Mouse (Mus musculus): ENCODE measurements around the gene Rap1gap2. TPM values are rescaled to one million over a fixed set of nuclear protein-coding genes. Genes with fewer than 3 reads are reported as not detected.
A peak's percentile ranks its signal among the peaks of the same experiment; 100 is the strongest.
"Not testable (repeated sequence)": the region's sequence is repeated elsewhere in the genome, so short reads cannot be mapped to it uniquely, and the experiment has no call there.

Gene Rap1gap2
- total RNA-seq, 4 experiments from 2014 or later: 74.3 to 93.7 (median 83.1) TPM

GRCm38 (mm10) chr11:74621974-74622669 is 11.4 kb upstream of the Rap1gap2 start:
- no peak for DNase-seq (ENCODE audit: low spot score)

GRCm38 (mm10) chr11:74619956-74620300 is 9.2 kb upstream of the Rap1gap2 start:
- DNase-seq (ENCODE audit: low spot score): no peak

GRCm38 (mm10) chr11:74619201-74619955 is 8.7 kb upstream of the Rap1gap2 start, which contains the start of gene Ccdc92b:
Gene Ccdc92b (plus strand): TSS chr11:74619605.
- peak; percentile 20 for DNase-seq (ENCODE audit: low spot score)

- DNase-seq (ENCODE audit: low spot score): no peak
Measured at GRCm38 (mm10) chr11:74615571-74615970, 4.9 kb upstream of the Rap1gap2 start.

GRCm38 (mm10) chr11:74613428-74613827 is 2.7 kb upstream of the Rap1gap2 start:
- no peak for DNase-seq (ENCODE audit: low spot score)

- no peak for DNase-seq (ENCODE audit: low spot score)
Measured at GRCm38 (mm10) chr11:74611437-74611836, 722 bp upstream of the Rap1gap2 start.

- DNase-seq (ENCODE audit: low spot score): no peak
Measured at GRCm38 (mm10) chr11:74610068-74610467, 647 bp downstream of the Rap1gap2 start.

- no peak for DNase-seq (ENCODE audit: low spot score)
Measured at GRCm38 (mm10) chr11:74602286-74602685, 8.4 kb downstream of the Rap1gap2 start.

- no peak for DNase-seq (ENCODE audit: low spot score)
Measured at GRCm38 (mm10) chr11:74597990-74598337, 12.8 kb downstream of the Rap1gap2 start.

GRCm38 (mm10) chr11:74597283-74597989 is 13.3 kb downstream of the Rap1gap2 start:
- DNase-seq (ENCODE audit: low spot score): no peak

- peak; percentile 6 for DNase-seq (ENCODE audit: low spot score)
Measured at GRCm38 (mm10) chr11:74592246-74592645, 18.5 kb downstream of the Rap1gap2 start.

GRCm38 (mm10) chr11:74590691-74591090 is 20.0 kb downstream of the Rap1gap2 start:
- DNase-seq (ENCODE audit: low spot score): no peak

- DNase-seq (ENCODE audit: low spot score): no peak
Measured at GRCm38 (mm10) chr11:74590239-74590596, 20.5 kb downstream of the Rap1gap2 start.

- no peak for DNase-seq (ENCODE audit: low spot score)
Measured at GRCm38 (mm10) chr11:74589401-74590238, 21.1 kb downstream of the Rap1gap2 start.

- no peak for DNase-seq (ENCODE audit: low spot score)
Measured at GRCm38 (mm10) chr11:74586401-74586800, 24.3 kb downstream of the Rap1gap2 start.

GRCm38 (mm10) chr11:74584946-74585723 is 25.6 kb downstream of the Rap1gap2 start:
- DNase-seq (ENCODE audit: low spot score): no peak

- DNase-seq (ENCODE audit: low spot score): no peak
Measured at GRCm38 (mm10) chr11:74583824-74584349, 26.8 kb downstream of the Rap1gap2 start.

GRCm38 (mm10) chr11:74582464-74582863 is 28.3 kb downstream of the Rap1gap2 start:
- DNase-seq (ENCODE audit: low spot score): no peak

GRCm38 (mm10) chr11:74581333-74581732 is 29.4 kb downstream of the Rap1gap2 start:
- not testable (repeated sequence) for DNase-seq (ENCODE audit: low spot score)

- DNase-seq (ENCODE audit: low spot score): no peak
Measured at GRCm38 (mm10) chr11:74577068-74577467, 33.6 kb downstream of the Rap1gap2 start.

GRCm38 (mm10) chr11:74575940-74576339 is 34.8 kb downstream of the Rap1gap2 start:
- peak; percentile 6 for DNase-seq (ENCODE audit: low spot score)

Data from heart, adult 8-10 months (tissue).